Mouse (Mus musculus): ENCODE data around the gene Tescl.

Gene Tescl

DNA sequence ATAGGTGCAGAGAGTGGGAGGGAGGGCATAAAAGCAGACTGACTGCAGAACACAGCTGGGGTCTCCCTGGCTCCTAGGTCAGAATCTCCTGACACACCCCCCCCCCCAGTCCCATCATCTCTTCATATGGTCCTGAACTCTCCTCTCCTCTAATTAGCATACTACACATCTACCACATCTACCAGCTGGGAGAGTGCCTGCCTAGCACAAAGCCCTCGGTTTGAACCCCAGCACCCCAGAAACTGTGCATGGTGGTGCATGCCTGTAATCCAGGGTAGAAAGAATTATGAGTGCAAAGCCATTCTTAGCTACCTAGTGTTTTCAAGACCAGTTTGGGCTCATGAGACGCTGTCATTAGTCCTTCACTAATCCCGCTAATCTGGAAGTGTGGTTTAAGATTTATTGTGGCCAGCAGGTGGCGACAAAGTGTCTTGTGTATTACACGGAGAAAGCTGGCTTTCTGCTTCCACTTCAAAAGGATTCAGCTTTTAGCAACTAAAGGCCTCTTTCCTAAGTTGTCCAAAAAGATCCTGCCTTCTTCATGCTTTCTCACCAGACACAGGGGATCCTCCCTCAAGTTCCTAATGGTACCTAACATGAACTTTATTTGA lies 2.1 kb upstream of the Tescl start:
- TF ChIP-seq GATA4 (IDR thresholded peaks at IDR 0.05; ENCODE audit: insufficient replicate concordance, low read length), result no peak

DNA sequence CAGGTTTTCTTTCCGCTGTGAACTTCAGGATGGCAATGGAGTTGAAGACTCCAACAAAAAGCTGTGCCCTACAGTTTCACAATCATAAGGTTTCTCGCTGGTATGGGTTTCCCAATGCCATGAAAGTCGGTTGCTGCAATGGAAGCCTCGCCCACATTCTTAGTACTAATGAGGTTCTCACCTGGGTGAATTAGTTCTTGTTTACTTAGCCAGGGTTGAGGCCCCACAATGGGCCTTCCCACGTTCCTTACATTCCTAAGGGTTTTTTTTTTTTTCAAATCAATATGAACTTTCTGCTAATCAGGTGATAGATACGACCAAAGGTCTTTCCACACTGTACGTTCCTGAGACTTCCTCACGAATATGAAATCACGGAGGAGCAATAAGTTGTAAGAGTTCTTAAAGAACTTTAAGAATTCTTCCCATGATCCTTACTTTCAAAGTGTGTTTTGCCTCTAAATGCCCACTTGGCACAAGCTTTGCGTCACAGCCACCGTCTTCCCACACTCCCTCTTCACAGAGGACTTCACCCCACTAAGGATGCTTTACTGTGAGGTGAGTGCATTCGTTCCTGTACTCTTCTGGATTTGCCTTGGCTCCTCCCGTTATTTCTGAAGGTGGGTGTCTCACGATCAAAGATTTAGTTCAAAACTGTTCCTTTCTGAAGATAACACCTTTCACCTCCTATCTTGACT lies 6.3 kb downstream of the Tescl start:
- TF ChIP-seq GATA4 (IDR thresholded peaks at IDR 0.05; ENCODE audit: insufficient replicate concordance, low read length), result no peak

GRCm38 (mm10) chr7:24326273-24327135 lies 7.2 kb downstream of the Tescl start:
- TF ChIP-seq GATA4 (IDR thresholded peaks at IDR 0.05; ENCODE audit: insufficient replicate concordance, low read length), result no peak

DNA sequence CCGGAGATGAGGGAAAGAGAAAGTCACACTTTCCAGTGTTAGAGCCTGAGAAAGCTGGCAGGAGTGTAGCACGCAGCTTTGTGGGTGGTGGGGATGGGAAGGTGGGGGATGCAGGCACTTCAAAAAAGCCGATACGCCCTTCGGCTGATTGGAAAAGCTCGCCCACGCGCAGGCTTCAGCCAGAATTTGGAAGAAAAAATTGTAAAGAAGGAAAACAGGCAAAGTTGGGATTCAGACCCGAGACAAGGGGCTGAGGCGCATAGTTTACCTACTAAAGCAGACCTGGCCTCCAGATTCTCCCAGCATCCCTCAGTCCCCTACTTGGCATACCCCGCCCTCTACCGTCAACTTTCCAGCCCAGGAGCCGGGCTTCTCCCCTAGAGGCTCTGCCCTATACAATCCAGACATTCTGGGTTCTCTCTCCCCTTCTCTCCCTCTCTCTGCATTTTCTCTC lies 8.0 kb downstream of the Tescl start:
- no peak for TF ChIP-seq GATA4 (IDR thresholded peaks at IDR 0.05; ENCODE audit: insufficient replicate concordance, low read length)

DNA sequence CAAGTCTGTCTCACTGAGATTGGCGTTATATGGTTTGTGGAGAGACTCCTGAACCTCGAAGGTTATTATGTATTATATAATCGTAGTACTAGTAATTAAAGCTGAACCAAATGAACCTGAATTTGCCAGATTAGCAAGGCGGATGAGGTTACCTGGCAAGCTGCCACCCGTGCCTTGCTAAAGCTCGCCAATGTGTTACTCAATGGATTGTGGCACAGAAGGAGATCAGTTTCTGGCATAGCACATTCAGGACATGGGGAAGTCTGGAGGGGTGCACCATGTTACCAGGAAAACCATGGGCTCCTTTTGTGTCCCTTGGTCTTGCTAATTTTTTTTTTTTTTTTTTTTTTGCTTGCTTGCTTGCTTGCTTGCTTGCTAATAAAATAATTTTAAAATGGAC lies 8.5 kb downstream of the Tescl start:
- TF ChIP-seq GATA4 (IDR thresholded peaks at IDR 0.05; ENCODE audit: insufficient replicate concordance, low read length), result no peak

GRCm38 (mm10) chr7:24322593-24322992 lies 11.1 kb downstream of the Tescl start:
- no peak for TF ChIP-seq GATA4 (IDR thresholded peaks at IDR 0.05; ENCODE audit: insufficient replicate concordance, low read length)

DNA sequence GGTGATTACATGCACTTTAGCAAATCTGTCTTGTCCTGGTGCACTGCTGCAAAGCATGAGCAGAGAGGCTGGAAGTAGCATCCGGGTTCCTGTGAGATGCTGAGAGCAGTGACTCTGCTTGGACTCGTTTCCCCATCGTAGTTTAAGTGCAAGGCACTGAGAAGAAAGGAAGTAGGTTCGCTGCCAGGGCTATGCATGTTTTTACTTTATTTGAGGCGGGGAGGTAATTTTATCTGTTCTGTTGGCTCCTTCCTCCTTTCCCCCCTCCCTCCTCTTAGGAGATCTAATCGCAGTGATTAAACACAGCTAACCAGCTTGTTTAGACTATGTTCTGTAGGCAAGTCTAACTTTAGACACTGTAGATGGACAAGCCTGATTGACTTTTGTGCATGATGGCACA lies 14.8 kb downstream of the Tescl start:
- no peak for TF ChIP-seq GATA4 (IDR thresholded peaks at IDR 0.05; ENCODE audit: insufficient replicate concordance, low read length)

- no peak for TF ChIP-seq GATA4 (IDR thresholded peaks at IDR 0.05; ENCODE audit: insufficient replicate concordance, low read length)
Measured at GRCm38 (mm10) chr7:24316567-24317092, 17.1 kb downstream of the Tescl start, which contains the start of gene Zfp94. Zfp94 (minus strand) TSS chr7:24316666.

DNA sequence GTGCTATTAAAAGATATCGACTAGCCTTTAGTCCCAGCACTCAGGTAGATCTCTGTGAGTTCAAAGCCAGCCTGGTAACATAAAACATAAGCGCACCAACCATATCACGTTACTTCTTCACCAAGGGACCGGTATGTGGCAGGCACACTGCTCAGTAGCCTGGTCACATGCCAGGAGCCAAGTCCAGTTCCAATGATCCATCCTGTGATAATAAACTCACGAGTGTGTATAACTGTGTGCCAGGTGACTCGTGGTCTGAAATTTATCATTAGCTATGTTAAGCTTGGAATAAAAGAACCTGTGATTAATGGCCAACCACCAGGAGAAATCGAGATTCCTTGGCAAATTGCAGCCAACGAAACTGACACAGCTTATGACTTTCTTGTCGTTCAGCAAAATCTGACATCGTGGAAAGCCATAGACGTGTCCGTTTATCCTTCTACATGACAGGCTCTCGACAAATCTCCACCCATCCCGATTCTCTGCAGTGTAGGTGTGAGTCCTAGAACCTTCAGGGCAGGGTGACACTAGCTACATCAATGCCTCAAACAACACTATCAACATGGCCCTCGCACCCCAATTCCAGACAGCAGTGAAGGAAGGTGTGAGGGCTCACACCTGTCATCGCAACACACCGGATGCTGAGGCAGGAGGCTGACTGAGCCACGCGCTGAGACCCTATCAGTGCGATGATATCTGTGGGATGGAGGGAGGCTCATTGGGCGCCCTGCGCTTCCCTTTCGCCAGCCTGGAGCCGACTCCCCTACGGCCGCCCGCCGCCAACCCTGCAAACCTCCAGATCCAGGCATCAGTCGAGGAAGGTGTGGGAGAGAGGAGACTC lies 17.8 kb downstream of the Tescl start:
- no peak for TF ChIP-seq GATA4 (IDR thresholded peaks at IDR 0.05; ENCODE audit: insufficient replicate concordance, low read length)

GRCm38 (mm10) chr7:24300771-24301282 lies 32.9 kb downstream of the Tescl start, which contains the start of gene Zfp61:
Zfp61 (minus strand) TSS chr7:24301232.
- TF ChIP-seq GATA4 (IDR thresholded peaks at IDR 0.05; ENCODE audit: insufficient replicate concordance, low read length), result no peak

DNA sequence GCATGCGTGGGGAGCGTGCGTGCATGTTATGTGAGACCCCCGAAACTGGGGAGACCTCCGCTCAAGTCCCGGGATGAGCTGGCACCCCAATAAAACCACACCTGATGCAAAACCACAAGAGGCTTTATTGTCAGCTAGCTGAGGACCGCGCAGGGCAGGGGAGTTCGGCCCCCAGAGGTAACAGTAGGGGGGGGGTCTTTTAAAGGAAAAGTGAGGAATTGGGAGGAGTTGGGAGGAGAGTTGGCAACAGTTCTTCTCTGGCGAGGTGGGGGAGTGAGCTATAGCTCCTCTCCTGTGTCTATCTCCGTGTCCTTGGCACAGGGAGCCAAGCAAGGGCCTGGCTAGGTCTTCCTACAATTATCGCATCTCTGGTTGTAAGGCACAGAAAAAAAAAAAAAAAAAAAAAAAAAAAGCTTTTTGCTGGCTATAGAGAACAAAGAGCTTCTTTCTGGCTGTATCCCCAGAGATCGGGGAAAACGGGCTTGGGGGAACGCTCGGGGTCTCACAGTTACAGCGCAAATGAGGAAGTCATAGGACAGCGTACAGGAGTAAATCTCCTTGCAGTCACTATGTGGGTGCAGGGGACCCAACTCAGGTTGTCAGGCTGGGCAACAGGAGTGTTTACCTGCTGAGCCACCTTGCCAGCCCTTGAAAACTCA lies 33.8 kb downstream of the Tescl start:
- no peak for TF ChIP-seq GATA4 (IDR thresholded peaks at IDR 0.05; ENCODE audit: insufficient replicate concordance, low read length)

DNA sequence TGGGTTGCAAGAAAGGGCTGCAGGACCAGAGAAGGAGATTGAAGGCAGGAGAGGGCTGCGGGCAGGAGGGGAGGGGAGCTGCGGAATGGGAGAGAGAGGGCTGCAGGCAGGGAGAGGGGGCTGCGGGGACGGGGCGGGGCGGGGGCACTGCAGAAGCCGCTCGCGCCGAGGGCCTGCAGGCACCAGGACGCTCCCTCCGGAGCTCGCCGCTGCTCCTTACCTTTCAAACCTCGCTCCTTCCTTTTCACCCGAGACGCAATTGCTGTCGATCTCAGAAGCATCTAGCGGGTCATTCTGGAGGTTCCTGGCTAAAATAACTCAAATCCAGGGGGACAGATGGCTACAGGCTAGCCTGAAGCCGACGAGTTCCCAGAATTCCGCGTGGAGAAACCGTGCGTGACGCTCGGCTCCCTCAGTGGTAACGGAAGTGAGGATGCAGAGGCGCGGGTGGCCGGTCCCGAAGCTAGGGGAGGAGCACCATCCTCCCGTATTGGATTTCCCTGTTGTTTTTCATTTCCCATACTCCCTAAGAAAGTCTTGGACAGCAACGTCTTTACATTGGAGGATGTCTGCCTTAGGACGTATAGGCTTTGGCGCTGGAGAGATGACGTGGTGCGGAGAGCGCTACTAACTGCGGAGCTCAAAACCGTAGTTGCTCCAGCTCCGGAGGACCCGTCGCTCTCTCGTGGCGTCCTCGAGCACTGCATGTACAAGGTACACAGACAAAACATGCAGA lies 34.6 kb downstream of the Tescl start:
- no peak for TF ChIP-seq GATA4 (IDR thresholded peaks at IDR 0.05; ENCODE audit: insufficient replicate concordance, low read length)

GRCm38 (mm10) chr7:24298635-24298972 lies 35.1 kb downstream of the Tescl start:
- TF ChIP-seq GATA4 (IDR thresholded peaks at IDR 0.05; ENCODE audit: insufficient replicate concordance, low read length), result no peak

All from liver, adult (tissue).